Mouse (Mus musculus): ENCODE results near the gene Gm38392. TPM values are rescaled to one million over a fixed set of nuclear protein-coding genes. Genes with fewer than 3 reads are reported as not detected.

The Gm38392 gene
- polyA plus RNA-seq, 1 experiment from 2014 or later = not detected

DNA sequence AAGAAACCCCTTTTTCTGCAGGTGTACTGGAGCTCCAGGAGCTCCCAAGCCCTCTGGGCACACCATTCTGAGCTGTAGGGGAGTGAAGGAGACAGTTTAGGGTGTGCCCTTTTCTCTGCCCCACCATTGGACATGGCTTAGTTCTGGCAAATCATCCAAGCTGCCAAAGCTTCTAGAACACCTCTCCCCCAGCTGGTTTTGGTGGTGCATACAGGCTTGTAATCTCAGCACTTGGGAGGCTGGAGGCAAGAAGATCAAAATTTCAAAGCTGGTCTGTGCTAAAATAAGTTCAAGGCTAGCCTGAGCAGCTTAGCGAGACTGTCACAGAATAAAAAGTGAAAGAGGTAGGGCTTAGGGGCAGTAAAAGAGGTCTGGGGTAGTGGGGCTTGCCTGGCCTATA, 74.7 kb downstream of the Gm38392 start:
- Histone ChIP-seq H3K4me2 (no peak overlapping the region), H3K27me3 (peaks cover 100% of the 10 kb centered on the region), H3K4me3 (no peak overlapping the region), H3K36me3 (no peaks in the 10 kb centered on the region), H3K9ac (no peak overlapping the region), H3K27ac (no peak overlapping the region), H3K9me3 (replicated peaks) (no peaks in the 10 kb centered on the region), H3K4me1 (replicated peaks) (peaks cover 21% of the 10 kb centered on the region)
- WGBS = 6% methylated on average over 1 of the region's 1 CpGs
- ATAC-seq (replicated peaks; ENCODE audit: insufficient number of reproducible peaks, insufficient read depth, low FRiP score, low read depth) = no peak

DNA sequence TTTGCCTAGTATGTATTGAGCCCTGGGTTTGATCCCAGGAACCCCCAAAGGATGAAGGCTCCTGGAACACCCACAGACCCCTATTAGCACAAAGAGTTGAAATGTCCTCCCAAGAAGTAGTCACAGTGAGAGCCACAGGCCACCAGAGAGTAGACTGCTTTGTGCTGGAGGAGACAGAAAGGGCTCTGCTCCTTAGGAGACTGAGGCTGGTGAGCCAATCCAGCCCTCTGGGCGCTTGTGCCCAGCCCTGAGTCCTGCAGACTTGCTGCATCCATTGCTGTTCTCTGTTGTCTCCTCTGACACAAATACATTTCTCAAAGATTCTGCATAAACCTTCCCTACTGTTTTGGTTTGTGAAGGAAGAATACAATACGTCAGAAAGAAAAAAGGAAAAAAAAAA, 76.1 kb downstream of the Gm38392 start:
- Histone ChIP-seq H3K4me2 (no peak overlapping the region), H3K27me3 (peaks cover 100% of the 10 kb centered on the region), H3K36me3 (no peaks in the 10 kb centered on the region), H3K9me3 (replicated peaks) (no peaks in the 10 kb centered on the region), H3K4me3 (no peak overlapping the region), H3K9ac (no peak overlapping the region), H3K4me1 (replicated peaks) (peaks cover 17% of the 10 kb centered on the region), H3K27ac (no peak overlapping the region)
- no peak for ATAC-seq (replicated peaks; ENCODE audit: insufficient number of reproducible peaks, insufficient read depth, low FRiP score, low read depth)
- WGBS = 29% methylated on average over 2 of the region's 2 CpGs

DNA sequence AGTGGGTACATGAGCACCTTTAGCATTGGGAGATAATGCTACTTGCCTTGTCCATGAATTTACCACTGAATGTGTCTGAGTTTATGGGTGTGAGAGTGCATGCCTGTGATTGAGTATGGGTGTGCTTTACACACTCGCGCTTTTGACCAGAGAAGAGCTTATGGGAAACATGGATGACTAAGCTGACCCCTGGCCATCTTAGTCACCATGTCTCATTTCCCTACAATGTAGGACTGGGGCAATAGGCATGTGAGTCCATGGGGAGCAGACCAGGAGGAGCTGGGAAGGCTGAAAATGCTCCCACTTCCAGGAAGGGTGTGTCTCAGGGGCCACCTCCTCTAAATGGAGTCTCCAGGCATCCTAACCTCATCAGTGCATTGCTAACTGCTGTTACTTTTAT, 76.9 kb downstream of the Gm38392 start:
- no peak overlapping the region for H3K4me3 ChIP-seq
- peaks cover 100% of the 10 kb centered on the region for H3K27me3 ChIP-seq
- H3K36me3 ChIP-seq = no peaks in the 10 kb centered on the region
- no peak overlapping the region for H3K9ac ChIP-seq
- peaks cover 9% of the 10 kb centered on the region for H3K4me1 ChIP-seq (replicated peaks)
- no peak overlapping the region for H3K27ac ChIP-seq
- ATAC-seq (replicated peaks; ENCODE audit: insufficient number of reproducible peaks, insufficient read depth, low FRiP score, low read depth) = no peak
- H3K4me2 ChIP-seq = no peak overlapping the region
- 17% methylated on average over 2 of the region's 2 CpGs for WGBS
- H3K9me3 ChIP-seq (replicated peaks) = no peaks in the 10 kb centered on the region

DNA sequence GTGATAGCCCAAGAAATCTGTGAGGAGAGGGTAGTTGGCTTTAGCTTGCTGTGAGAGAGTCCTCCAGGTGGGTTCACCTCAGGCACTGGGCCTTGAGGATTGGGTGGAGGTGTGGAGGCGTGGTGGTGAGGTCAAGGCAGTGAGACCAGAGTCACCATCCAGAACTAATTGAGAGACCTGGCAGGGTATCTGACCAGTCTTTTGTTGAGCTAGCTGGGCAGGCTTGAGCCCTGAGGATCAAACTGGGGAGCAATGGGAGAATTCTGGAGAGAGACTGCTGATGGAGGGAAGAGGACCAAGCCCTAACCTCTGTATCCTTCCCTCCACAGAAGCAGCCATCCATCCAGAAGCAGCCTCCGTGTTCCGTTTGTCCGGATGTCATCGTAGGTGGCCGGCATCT, 77.7 kb downstream of the Gm38392 start:
- H3K4me1 ChIP-seq (replicated peaks) = peaks cover 1% of the 10 kb centered on the region
- no peak overlapping the region for H3K27ac ChIP-seq
- no peak overlapping the region for H3K9ac ChIP-seq
- no peak for ATAC-seq (replicated peaks; ENCODE audit: insufficient number of reproducible peaks, insufficient read depth, low FRiP score, low read depth)
- 1% methylated on average over 6 of the region's 6 CpGs for WGBS
- no peaks in the 10 kb centered on the region for H3K9me3 ChIP-seq (replicated peaks)
- H3K36me3 ChIP-seq = no peaks in the 10 kb centered on the region
- H3K4me2 ChIP-seq = no peak overlapping the region
- no peak overlapping the region for H3K4me3 ChIP-seq
- peaks cover 100% of the 10 kb centered on the region for H3K27me3 ChIP-seq

DNA sequence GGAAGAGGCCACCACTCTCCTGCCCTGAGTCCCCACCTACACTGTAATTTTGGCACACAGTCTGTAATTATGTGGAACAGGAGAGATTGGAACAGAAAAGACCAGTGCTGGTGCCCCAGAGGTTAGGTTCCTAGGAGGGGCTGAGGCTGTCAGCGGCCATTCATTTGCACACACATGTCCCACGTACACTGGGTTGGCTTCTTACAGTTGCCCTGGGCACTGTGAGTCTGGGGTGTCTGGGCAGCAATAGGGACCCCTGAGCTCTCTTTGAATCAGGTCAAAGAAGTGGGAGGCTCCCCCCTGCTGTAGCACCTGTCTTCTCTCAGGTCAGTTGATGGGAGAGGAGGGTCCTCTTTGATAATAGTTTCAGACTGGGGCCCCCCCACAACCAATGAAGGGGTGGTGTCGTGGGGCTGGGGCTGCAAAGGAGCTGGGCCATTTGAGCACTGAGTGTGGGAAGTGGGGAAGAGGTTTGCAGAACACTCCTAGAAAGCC, 78.7 kb downstream of the Gm38392 start:
- no peak overlapping the region for H3K9ac ChIP-seq
- H3K9me3 ChIP-seq (replicated peaks) = no peaks in the 10 kb centered on the region
- H3K4me1 ChIP-seq (replicated peaks) = no peaks in the 10 kb centered on the region
- H3K27me3 ChIP-seq = peaks cover 100% of the 10 kb centered on the region
- H3K4me3 ChIP-seq = no peak overlapping the region
- no peak overlapping the region for H3K27ac ChIP-seq
- WGBS = 13% methylated on average over 3 of the region's 3 CpGs
- H3K36me3 ChIP-seq = no peaks in the 10 kb centered on the region
- ATAC-seq (replicated peaks; ENCODE audit: insufficient number of reproducible peaks, insufficient read depth, low FRiP score, low read depth) = no peak
- no peak overlapping the region for H3K4me2 ChIP-seq

DNA sequence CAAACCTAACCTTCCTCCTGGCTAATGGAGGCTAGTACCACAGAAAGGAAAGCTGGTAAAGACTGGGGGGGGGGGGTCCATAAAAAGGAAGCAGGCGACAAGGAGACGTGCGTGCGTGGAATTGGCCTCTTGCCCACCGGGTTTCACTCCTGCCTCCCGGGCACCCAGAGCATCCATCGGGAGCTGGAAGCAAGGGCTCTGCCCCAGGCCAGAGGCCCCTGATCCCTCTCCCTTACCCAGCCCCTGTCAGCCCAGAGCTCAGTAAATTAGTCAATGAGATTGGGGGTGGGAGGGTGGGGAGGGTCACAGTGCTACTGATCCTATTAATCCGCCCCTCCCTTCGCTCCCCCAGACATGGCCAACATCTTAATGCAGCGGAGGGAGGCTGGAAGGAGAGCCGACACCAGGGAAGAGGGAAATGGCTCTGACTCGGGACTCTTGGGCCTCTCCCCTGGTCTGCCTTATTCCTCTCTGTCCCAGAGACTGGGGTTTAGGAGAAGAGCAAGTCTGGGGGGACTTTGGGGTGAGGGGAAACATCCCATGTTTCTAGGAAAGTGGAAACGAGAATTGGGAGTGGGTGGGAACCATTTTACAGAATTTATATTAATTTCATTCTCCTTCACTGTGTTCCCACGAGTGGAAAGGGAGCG, 79.4 kb downstream of the Gm38392 start:
- 4% methylated on average over 15 of the region's 15 CpGs for WGBS
- Histone ChIP-seq H3K4me2 (no peak overlapping the region), H3K36me3 (no peaks in the 10 kb centered on the region), H3K9ac (no peak overlapping the region), H3K27ac (no peak overlapping the region), H3K4me1 (replicated peaks) (no peaks in the 10 kb centered on the region), H3K4me3 (no peak overlapping the region), H3K27me3 (peaks cover 100% of the 10 kb centered on the region), H3K9me3 (replicated peaks) (no peaks in the 10 kb centered on the region)
- no peak for ATAC-seq (replicated peaks; ENCODE audit: insufficient number of reproducible peaks, insufficient read depth, low FRiP score, low read depth)

DNA sequence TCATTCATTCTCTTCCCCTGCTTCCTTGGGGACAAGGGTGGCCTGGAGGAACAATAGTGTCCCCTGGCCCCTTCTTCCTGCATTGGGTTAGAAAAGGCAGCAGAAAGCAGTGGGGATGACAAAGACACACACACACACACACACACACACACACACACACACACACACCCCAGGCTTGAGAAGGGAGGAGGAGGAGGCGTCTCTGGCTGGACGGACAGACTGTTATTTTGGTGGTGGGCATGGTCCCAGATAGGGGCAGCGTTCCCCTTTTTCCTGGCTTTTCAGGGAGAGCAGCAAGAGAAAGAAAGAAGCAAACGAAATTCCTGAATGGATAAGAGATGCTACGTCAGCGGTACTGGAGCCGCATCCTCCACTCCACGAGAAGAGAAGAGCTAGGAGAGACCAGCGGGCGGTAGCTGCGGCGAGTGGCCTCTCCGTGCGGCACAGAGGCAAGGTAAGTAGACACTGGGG, 80.1 kb downstream of the Gm38392 start:
- Histone ChIP-seq H3K36me3 (no peaks in the 10 kb centered on the region), H3K9ac (no peak overlapping the region), H3K27me3 (peaks cover 100% of the 10 kb centered on the region), H3K9me3 (replicated peaks) (no peaks in the 10 kb centered on the region), H3K4me3 (no peak overlapping the region), H3K27ac (no peak overlapping the region), H3K4me1 (replicated peaks) (no peaks in the 10 kb centered on the region), H3K4me2 (no peak overlapping the region)
- ATAC-seq (replicated peaks; ENCODE audit: insufficient number of reproducible peaks, insufficient read depth, low FRiP score, low read depth) = no peak
- 1% methylated on average over 14 of the region's 14 CpGs for WGBS

DNA sequence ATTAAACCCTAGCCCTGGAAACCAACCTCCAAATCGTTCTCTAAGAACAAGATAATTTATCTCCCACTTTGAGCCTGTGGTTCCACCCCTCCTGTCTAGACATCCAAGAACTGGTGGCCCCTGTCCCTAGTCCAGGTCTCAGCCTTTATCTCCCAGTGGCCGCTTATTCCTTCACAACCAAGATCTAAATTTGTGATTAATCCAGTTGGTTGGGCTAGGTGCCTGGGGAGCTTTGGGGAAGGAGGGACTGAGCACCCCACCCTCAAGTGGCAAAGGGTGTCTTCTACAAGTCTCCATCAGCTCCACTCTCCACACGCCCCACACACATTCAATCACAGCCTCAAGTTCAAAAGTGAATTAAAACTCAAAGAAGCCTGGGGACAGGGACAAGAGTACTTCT, 80.5 kb downstream of the Gm38392 start:
- no peak overlapping the region for H3K9ac ChIP-seq
- H3K27ac ChIP-seq = no peak overlapping the region
- no peaks in the 10 kb centered on the region for H3K4me1 ChIP-seq (replicated peaks)
- H3K4me2 ChIP-seq = no peak overlapping the region
- 7% methylated on average over 3 of the region's 3 CpGs for WGBS
- no peaks in the 10 kb centered on the region for H3K9me3 ChIP-seq (replicated peaks)
- H3K4me3 ChIP-seq = no peak overlapping the region
- no peaks in the 10 kb centered on the region for H3K36me3 ChIP-seq
- no peak for ATAC-seq (replicated peaks; ENCODE audit: insufficient number of reproducible peaks, insufficient read depth, low FRiP score, low read depth)
- peaks cover 100% of the 10 kb centered on the region for H3K27me3 ChIP-seq

DNA sequence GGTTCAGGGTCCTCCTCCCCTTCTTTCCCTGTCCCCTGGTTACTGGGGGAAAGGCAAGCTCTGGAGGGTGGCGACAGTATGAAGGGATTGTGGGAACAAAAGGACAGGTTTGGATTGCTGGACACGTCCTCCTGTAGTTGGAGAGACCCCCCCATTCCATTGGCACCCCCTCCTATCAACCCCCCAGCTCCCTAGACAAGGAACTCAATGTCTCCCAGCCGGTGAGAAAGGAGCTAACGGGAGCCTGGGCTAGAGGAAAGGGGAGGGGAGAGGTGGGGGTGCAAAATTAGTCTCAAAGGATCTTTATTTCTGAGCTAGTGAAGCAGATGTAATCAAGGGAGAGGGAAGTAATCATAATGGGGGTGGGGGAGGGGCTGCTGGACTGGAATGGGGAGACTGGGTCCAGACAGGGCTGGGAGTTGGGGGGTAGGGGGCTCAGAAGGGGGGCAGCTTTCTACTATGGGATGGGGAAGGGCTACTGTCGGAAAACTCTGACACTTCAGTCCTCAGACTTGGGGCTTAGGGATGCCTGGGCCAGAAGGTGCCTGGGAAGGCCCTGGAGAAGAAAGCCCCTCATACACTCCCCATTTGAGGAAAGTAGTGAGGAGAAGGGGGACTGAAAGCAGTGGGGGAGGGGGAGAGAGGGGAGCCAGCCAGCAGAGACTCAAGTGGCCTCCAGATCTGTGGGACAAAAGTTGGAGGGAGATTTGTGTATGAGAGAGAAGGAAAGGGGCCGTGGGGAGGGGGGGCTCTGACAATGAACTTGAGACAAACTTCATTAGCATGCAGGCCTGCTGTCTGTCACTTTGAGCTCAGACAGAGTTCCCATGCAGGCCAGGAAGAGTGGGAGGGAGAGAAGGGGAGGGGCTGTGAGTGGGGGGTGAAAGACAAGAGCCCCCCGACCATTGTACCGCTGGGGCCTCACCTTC, 81.2 kb downstream of the Gm38392 start:
- ATAC-seq (replicated peaks; ENCODE audit: insufficient number of reproducible peaks, insufficient read depth, low FRiP score, low read depth) = no peak
- WGBS = 7% methylated on average over 8 of the region's 8 CpGs

DNA sequence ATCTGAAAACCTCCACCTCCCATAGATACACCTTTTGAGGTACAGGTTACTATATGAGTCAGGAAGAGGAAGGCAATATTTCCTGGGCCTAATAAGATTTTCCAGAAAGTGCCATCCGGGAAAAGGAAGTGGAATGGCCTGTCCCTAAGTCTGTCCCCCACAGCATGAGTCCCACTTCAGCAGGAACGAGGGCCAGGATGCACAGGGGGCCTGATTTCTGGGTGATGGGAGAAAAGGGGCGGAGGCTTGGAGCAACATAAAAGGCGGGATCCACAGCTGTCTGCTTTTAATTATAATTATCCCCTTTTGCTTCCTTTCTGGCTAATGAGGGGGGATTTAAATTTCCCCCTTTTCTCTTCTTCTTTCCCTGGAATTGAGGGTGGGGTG, 81.8 kb downstream of the Gm38392 start:
- Histone ChIP-seq H3K9me3 (replicated peaks) (no peaks in the 10 kb centered on the region), H3K4me1 (replicated peaks) (peaks cover 10% of the 10 kb centered on the region), H3K36me3 (no peaks in the 10 kb centered on the region), H3K27me3 (peaks cover 100% of the 10 kb centered on the region), H3K4me3 (no peak overlapping the region), H3K27ac (no peak overlapping the region), H3K9ac (no peak overlapping the region), H3K4me2 (no peak overlapping the region)
- ATAC-seq (replicated peaks; ENCODE audit: insufficient number of reproducible peaks, insufficient read depth, low FRiP score, low read depth) = no peak
- 12% methylated on average over 4 of the region's 4 CpGs for WGBS

More for the DNA sequence above, 81.2 kb downstream of the Gm38392 start:
- no peak overlapping the region for H3K4me3 ChIP-seq
- H3K4me2 ChIP-seq = no peak overlapping the region
- H3K36me3 ChIP-seq = no peaks in the 10 kb centered on the region
- peaks cover 3% of the 10 kb centered on the region for H3K4me1 ChIP-seq (replicated peaks)
- H3K9ac ChIP-seq = no peak overlapping the region
- no peaks in the 10 kb centered on the region for H3K9me3 ChIP-seq (replicated peaks)
- no peak overlapping the region for H3K27ac ChIP-seq
- H3K27me3 ChIP-seq = peaks cover 100% of the 10 kb centered on the region

DNA sequence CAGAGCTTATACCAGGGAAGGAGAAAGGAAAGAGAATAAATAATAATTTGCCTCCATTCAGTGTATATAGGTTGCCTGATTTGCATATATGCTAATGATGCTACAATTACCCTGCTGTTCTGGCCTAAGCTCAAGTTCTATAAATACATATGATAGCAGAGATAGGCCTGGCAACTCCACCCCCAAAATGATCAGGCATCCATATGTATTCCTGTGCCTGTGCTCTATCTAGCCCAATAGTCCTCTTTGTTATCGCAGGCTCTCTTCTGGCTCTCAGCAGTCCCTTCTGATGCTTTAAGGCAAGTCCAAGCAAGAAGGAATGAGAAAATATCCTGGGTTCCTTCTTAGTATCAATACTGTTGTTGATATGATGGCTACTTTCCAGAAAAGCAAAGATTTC, 82.3 kb downstream of the Gm38392 start:
- Histone ChIP-seq H3K9me3 (replicated peaks) (no peaks in the 10 kb centered on the region), H3K27ac (no peak overlapping the region), H3K4me1 (replicated peaks) (peaks cover 11% of the 10 kb centered on the region), H3K4me2 (no peak overlapping the region), H3K4me3 (no peak overlapping the region), H3K9ac (no peak overlapping the region), H3K36me3 (no peaks in the 10 kb centered on the region), H3K27me3 (peaks cover 100% of the 10 kb centered on the region)
- ATAC-seq (replicated peaks; ENCODE audit: insufficient number of reproducible peaks, insufficient read depth, low FRiP score, low read depth) = no peak
- 28% methylated on average over 1 of the region's 1 CpGs for WGBS

Data from heart, embryonic 15.5 days (tissue).